Mouse (Mus musculus): ENCODE data around the gene Hoxb7. TPM values are rescaled to one million over a fixed set of nuclear protein-coding genes. Genes with fewer than 3 reads are reported as not detected.

Hoxb7 gene
- polyA plus RNA-seq, 1 experiment from 2014 or later = 58.6 TPM

GRCm38 (mm10) chr11:96338957-96339855 is 52.8 kb downstream of the Hoxb7 start:
- no peaks in the 10 kb centered on the region for H3K27me3 ChIP-seq (ENCODE audit: control insufficient read depth, insufficient read depth, low read length)
- H3K4me1 ChIP-seq (ENCODE audit: control insufficient read depth, insufficient read depth, low read length) = peaks cover 87% of the 10 kb centered on the region
- no peaks in the 10 kb centered on the region for H3K9me3 ChIP-seq (ENCODE audit: control insufficient read depth, low read length)
- H3K4me3 ChIP-seq (ENCODE audit: low read length) = no peak overlapping the region
- 25% methylated on average over 7 of the region's 7 CpGs for WGBS
- H3K9ac ChIP-seq (ENCODE audit: low read depth, low read length) = peak overlapping the region; percentile 77; the same call in 1 of the 2 replicates
- H3K36me3 ChIP-seq (ENCODE audit: control insufficient read depth, insufficient read depth, low read length) = peaks cover 31% of the 10 kb centered on the region
- no peak for ATAC-seq (ENCODE audit: low FRiP score, low TSS enrichment)
- H3K27ac ChIP-seq (ENCODE audit: low read depth, low read length) = peak overlapping the region; percentile 100
- H3K4me2 ChIP-seq (replicated peaks; ENCODE audit: low read depth, low read length) = peak overlapping the region; percentile 73

MicroRNA genes within 50 kb of the gene (microRNA counts, 519-probe panel; counts per million panel counts)
- 9,104 counts per million, percentile 92 among the panel's probes with 10 or more counts for microRNA mmu-miR-10a
- 8,974 counts per million, percentile 91 among the panel's probes with 10 or more counts for microRNA mmu-miR-196a

Small RNA genes within 50 kb of the gene (microRNA-seq; reads per million reads assigned to microRNA genes)
- gene Mir10a (159,192 reads per million, percentile 100 among the genes with 10 or more reads in this experiment), gene Mir196a-1 (62.9 reads per million, percentile 47 among the genes with 10 or more reads in this experiment)

Other genes with a start within 250 kb of the Hoxb7 start
- 27.6 and 36.4 TPM in 2 replicates for gene Ube2z, start 221.2 kb upstream of the Hoxb7 start, polyA plus RNA-seq (2014; fragmentation: Nextera tagmentation; extraction: Ambion mirVana)
- 848 and 857 TPM in 2 replicates for gene Atp5g1, start 211.0 kb upstream of the Hoxb7 start, polyA plus RNA-seq (2014; fragmentation: Nextera tagmentation; extraction: Ambion mirVana)
- gene Calcoco2, start 174.7 kb upstream of the Hoxb7 start, polyA plus RNA-seq (2014; fragmentation: Nextera tagmentation; extraction: Ambion mirVana) = not detected in 2 replicates
- gene Ttll6, start 152.8 kb upstream of the Hoxb7 start, polyA plus RNA-seq (2014; fragmentation: Nextera tagmentation; extraction: Ambion mirVana) = not detected in 2 replicates
- gene Hoxb13, start 92.3 kb upstream of the Hoxb7 start, polyA plus RNA-seq (2014; fragmentation: Nextera tagmentation; extraction: Ambion mirVana) = not detected in 2 replicates
- 30.0 and 41.4 TPM in 2 replicates for gene Hoxb9, start 15.2 kb upstream of the Hoxb7 start, polyA plus RNA-seq (2014; fragmentation: Nextera tagmentation; extraction: Ambion mirVana)
- 12.7 and 18.6 TPM in 2 replicates for gene Hoxb8, start 4.7 kb upstream of the Hoxb7 start, polyA plus RNA-seq (2014; fragmentation: Nextera tagmentation; extraction: Ambion mirVana)
- gene Hoxb6, start 5.9 kb downstream of the Hoxb7 start, polyA plus RNA-seq (2014; fragmentation: Nextera tagmentation; extraction: Ambion mirVana) = 44.1 and 53.1 TPM in 2 replicates
- 22.1 and 24.3 TPM in 2 replicates for gene Hoxb5, start 16.7 kb downstream of the Hoxb7 start, polyA plus RNA-seq (2014; fragmentation: Nextera tagmentation; extraction: Ambion mirVana)
- gene Hoxb4, start 31.6 kb downstream of the Hoxb7 start, polyA plus RNA-seq (2014; fragmentation: Nextera tagmentation; extraction: Ambion mirVana) = 4.2 and 8.6 TPM in 2 replicates
- 8.2 and 8.6 TPM in 2 replicates for gene Hoxb3, start 36.7 kb downstream of the Hoxb7 start, polyA plus RNA-seq (2014; fragmentation: Nextera tagmentation; extraction: Ambion mirVana)
- 49.9 and 67.2 TPM in 2 replicates for gene Hoxb2, start 63.9 kb downstream of the Hoxb7 start, polyA plus RNA-seq (2014; fragmentation: Nextera tagmentation; extraction: Ambion mirVana)
- 0.27 and 0.37 TPM in 2 replicates for gene Hoxb1, start 79.1 kb downstream of the Hoxb7 start, polyA plus RNA-seq (2014; fragmentation: Nextera tagmentation; extraction: Ambion mirVana)
- 13.8 and 15.2 TPM in 2 replicates for gene Skap1, start 178.0 kb downstream of the Hoxb7 start, polyA plus RNA-seq (2014; fragmentation: Nextera tagmentation; extraction: Ambion mirVana)

Data from kidney, embryonic 14.5 days (tissue).